Mouse (Mus musculus) sigmoid colon, adult 10 weeks (tissue): ENCODE measurements around the gene Gm3404. TPM values are rescaled to one million over a fixed set of nuclear protein-coding genes. Genes with fewer than 3 reads are reported as not detected.

Experiments
- polyA plus RNA-seq: library from polyadenylated mRNA; stranded (reverse); fragments of 350-450 nt; fragmentation: Illumina TruSeq; extraction: RNeasy Lipid Tissue Mini Kit (QIAGEN cat#74804); gene quantifications from one replicate; pipeline ENCODE4 v1.2.3, GENCODE M21; 2014; ENCODE audit warnings: low read depth, low replicate concordance

Gm3404 gene
- polyA plus RNA-seq: not detected

DNA sequence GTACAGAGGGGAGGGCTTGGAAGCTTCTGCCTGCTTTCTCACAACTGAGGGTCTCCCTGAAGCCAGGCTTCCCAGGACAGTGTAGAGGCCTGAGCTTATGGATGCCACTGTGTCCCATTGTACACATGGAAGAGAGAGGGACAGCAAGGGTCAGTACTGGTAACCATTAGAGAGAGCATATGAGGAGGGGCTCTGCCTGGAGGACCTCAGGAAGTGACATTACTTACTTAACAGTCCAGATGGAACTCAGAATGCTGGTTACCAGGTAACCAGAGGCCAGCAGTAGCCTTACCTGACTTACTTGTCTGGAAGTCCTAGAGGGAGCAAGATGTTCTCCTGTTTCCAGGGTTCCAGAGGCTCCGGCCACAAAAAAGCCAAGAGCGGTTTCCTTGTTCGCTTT is at the start of gene Gm3404:
TSS of gene Gm3404 (plus strand) at position 301 of the 400 bp plus-strand sequence.

DNA sequence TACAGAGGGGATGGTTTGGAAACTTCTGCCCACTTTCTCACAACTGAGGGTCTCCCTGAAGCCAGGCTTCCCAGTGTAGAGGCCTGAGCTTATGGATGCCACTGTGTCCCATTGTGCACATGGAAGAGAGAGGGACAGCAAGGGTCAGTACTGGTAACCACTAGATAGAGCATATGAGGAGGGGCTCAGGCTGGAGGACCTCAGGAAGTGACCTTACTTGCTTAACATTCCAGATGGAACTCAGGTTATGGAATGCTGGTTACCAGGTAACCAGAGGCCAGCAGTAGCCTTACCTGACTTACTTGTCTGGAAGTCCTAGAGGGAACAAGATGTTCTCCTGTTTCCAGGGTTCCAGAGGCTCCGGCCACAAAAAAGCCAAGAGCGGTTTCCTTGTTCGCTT is 43.9 kb upstream of the Gm3404 start, which contains the start of gene Gm6408:
TSS of gene Gm6408 (plus strand) at position 301 of the 400 bp plus-strand sequence.

GRCm38 (mm10) chr5:146491063-146491462 is 34.5 kb upstream of the Gm3404 start, which contains the start of gene Gm6370:
Gene Gm6370, plus strand, starts transcription at chr5:146491363.

DNA sequence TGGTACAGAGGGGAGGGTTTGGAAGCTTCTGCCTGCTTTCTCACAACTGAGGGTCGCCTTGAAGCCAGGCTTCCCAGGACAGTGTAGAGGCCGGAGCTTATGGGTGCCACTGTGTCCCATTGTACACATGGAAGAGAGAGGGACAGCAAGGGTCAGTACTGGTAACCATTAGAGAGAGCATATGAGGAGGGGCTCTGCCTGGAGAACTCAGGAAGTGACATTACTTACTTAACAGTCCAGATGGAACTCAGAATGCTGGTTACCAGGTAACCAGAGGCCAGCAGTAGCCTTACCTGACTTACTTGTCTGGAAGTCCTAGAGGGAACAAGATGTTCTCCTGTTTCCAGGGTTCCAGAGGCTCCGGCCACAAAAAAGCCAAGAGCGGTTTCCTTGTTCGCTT is 23.5 kb upstream of the Gm3404 start, which contains the start of gene 4930449I24Rik:
TSS of gene 4930449I24Rik (plus strand) at position 301 of the 400 bp plus-strand sequence.

GRCm38 (mm10) chr5:146513823-146514222 is 11.8 kb upstream of the Gm3404 start, which contains the start of gene Gm3402:
Gene Gm3402, plus strand, starts transcription at chr5:146514123.

GRCm38 (mm10) chr5:146537347-146537746 is 11.7 kb downstream of the Gm3404 start, which contains the start of gene Gm3409:
Gene Gm3409, plus strand, starts transcription at chr5:146537647.

GRCm38 (mm10) chr5:146555836-146556235 is 30.2 kb downstream of the Gm3404 start, which contains the start of gene Gm3415:
Gene Gm3415, plus strand, starts transcription at chr5:146556136.

Other genes starting within 250 kb of the Gm3404 start
- 5.1 TPM for gene Wasf3, start 140.8 kb upstream of the Gm3404 start, polyA plus RNA-seq
- gene Gm6408, start 43.8 kb upstream of the Gm3404 start, polyA plus RNA-seq: not detected
- not detected for gene Gm6370, start 34.4 kb upstream of the Gm3404 start, polyA plus RNA-seq
- not detected for gene 4930449I24Rik, start 23.4 kb upstream of the Gm3404 start, polyA plus RNA-seq
- gene Gm3402, start 11.7 kb upstream of the Gm3404 start, polyA plus RNA-seq: not detected
- not detected for gene Gm3409, start 11.8 kb downstream of the Gm3404 start, polyA plus RNA-seq
- not detected for gene Gm3415, start 30.3 kb downstream of the Gm3404 start, polyA plus RNA-seq
- not detected for gene Gpr12, start 59.4 kb downstream of the Gm3404 start, polyA plus RNA-seq